Mouse (Mus musculus) adipocyte (in vitro differentiated cells): Measurements from ENCODE around the gene Ccr8.
"Not testable (repeated sequence)": the region's sequence is repeated elsewhere in the genome, so short reads cannot be mapped to it uniquely, and the experiment has no call there.

Experiments
- DNase-seq: peaks from one replicate; pipeline ENCODE4 v3.0.0-alpha.2; 2016; ENCODE audit warnings: low spot score

The Ccr8 gene

DNA sequence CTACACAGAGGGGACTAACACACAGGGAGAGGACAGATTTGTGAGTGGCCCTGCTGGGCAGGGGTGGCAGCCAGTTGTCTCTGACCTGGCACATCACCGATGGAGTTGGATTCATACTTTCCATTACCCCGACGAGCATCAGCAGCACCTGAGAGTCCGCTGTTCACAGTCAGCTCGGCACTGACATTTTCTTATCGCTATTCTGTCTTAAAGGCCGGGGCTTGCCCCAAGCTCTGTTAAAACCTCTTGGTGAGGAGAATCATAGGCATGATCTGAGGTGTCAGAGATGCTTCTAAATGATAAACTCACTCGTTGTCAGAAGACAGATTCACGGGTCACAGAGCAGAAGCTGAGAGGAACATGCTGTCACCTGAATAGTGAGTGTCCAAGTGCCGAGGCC, 828 bp upstream of the Ccr8 start:
- no peak for DNase-seq

DNA sequence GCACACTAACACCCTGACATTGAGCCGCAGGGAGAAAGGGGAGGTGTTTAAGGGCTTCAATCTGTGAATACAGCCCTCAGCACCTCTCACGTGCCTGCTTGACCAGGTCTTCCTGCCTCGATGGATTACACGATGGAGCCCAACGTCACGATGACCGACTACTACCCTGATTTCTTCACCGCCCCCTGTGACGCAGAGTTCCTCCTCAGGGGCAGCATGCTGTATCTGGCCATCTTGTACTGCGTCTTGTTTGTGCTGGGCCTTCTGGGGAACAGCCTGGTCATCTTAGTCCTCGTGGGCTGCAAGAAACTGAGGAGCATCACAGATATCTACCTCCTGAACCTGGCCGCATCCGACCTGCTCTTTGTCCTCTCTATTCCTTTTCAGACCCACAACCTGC, 1.8 kb downstream of the Ccr8 start:
- DNase-seq = no peak

GRCm38 (mm10) chr9:120095886-120096285, 4.0 kb downstream of the Ccr8 start:
- no peak for DNase-seq

DNA sequence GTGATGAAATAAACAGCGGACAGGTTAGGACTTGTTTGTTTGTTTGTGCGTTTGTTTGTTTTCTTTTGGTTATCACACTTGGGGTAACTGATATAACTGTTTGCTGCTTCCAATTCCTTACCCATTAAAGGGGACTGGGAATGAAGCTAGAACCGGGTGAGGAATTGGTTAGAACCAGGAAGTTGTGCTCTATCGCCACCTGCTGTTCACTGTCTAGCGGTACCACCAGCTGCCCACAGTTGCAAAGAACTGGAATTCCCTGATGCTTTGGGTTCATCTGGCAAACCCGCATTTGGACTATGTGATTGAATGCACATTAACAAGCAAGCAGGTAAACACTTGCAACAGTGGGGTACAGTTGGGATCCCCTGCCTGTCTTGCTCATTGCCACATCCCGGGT, 6.8 kb downstream of the Ccr8 start:
- peak; percentile 78 for DNase-seq

- DNase-seq = no peak
These were observed 7.4 kb downstream of the Ccr8 start for GRCm38 (mm10) chr9:120099304-120099703.

GRCm38 (mm10) chr9:120101165-120101564, 9.3 kb downstream of the Ccr8 start:
- no peak for DNase-seq

DNA sequence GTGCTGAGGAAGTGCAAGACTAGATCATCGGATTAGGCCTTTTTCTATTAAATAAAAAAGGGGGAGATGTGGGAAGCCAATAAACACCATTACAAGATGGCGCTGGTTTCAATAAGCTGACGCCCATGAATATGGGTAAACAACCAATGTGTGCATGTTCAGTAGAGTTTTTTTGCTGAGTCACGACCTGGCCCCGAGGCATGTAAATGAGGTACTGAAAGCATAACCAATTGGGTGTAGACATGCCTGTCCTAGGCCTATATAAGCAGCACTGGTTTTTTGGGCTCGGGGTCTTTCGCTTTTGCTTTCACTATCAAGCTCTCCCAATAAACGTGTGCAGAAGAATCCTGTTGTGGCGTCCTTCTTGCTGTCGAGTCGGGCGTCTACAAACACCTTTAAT, 17.0 kb downstream of the Ccr8 start:
- DNase-seq = not testable (repeated sequence)

- peak; percentile 95 for DNase-seq
These were observed 18.5 kb downstream of the Ccr8 start, which contains the start of gene Slc25a38 for GRCm38 (mm10) chr9:120110211-120111018. Gene Slc25a38, plus strand, starts transcription at chr9:120110374.

DNA sequence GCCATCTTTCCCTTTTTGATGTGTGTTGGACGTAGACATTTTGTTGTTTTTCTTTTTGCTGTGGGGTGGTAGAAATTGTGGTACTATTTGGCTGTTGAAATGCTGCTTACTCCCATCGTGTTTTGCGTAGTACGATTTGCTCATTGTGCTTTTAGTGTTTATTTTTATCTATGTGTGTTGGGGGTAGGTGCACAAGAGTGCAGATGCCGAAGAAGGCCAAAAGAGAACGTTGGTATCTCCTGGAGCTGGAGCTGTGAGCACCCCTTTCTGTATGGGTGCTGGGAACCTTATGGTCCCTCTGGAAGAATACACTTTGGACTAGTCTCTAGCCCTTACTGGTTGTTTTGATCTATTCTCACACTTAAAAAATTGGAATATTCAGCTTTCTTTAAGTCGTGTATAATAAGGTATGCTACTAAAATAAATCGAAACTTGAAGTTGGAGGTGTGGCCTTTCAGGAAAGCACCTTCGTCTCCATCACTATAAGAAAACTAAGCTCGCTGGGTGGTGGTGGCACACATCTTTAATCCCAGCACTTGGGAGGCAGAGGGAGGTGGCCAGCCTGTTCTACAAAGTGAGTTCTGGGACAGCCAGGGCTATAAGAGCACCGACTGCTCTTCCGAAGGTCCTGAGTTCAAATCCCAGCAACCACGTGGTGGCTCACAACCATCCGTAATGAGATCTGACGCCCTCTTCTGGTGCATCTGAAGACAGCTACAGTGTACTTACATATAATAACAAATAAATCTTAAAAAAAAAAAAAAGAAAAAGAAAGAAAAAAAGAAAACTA, 19.4 kb downstream of the Ccr8 start:
- DNase-seq = no peak

- no peak for DNase-seq
These were observed 20.6 kb downstream of the Ccr8 start for GRCm38 (mm10) chr9:120112472-120112871.

GRCm38 (mm10) chr9:120113456-120113855, 21.5 kb downstream of the Ccr8 start:
- DNase-seq = no peak

DNA sequence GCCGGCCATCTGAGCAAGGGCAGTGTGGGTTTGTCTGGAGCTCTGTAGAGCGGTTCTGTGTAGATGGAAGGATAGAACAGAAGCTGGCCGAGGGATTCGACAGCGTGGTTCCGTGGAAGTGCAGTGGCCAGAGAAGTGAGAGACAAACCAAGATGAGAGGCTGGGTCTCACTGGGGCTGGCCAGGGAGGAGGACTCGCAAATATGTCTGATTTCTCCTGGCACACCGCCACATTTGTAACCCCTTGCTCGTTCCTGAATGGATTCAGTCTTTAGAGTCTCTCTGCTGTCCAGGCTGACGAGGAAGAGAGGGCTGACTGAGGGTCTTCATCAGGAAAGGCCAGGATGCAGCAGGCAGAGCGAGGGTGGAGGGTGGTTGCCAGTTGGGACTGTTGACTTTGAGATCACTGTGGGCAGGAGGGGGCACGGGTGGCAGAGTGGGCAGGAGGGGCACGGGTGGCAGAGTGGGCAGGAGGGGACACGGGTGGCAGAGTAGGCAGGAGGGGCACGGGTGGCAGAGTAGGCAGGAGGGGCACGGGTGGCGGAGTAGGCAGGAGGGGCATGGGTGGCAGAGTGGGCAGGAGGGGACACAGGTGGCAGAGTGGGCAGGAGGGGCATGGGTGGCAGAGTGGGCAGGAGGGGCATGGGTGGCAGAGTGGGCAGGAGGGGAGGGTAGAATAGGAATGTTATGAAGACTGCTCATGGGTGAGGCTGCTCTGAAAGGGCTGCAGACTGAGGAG, 22.3 kb downstream of the Ccr8 start:
- no peak for DNase-seq

DNA sequence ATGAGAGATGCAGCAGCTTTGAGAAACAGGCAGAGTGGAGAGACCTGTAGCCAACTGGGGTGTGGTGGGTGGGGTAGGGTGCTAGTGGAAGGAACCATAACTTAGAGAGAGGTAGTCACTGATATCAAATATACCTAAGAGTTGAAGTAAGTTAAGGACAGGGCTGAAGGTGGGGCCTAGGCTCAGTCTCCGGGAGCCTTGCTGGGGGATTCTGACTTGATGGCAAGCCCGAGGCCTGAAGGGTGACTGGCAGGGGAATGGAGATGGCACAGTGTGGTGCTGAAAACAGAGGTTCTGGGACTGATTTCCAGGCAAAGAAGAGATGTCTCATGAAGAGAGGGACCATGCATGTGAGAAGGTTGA, 22.9 kb downstream of the Ccr8 start:
- no peak for DNase-seq

DNA sequence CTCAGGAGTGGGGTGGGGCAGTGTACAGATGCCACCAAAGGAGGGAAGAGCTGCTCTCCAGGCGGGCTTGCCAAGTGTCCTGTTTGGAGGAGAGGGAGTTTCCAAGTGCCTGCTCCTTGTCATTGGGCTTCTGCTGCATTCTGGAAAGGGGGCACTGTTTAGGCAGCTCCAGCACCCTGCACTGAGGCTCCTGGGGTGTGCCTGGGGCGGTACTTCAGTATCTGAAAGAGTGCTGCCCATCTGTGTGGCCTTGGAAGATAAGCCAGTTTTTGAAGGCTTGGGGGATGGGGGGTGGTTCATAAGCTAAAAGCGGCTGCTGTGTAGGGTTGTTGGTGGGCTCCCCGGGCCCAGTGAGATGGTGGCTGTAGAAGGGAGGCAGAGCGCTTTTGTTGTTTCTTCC, 23.7 kb downstream of the Ccr8 start:
- DNase-seq = no peak

- DNase-seq = no peak
These were observed 24.3 kb downstream of the Ccr8 start for GRCm38 (mm10) chr9:120116184-120116624.

DNA sequence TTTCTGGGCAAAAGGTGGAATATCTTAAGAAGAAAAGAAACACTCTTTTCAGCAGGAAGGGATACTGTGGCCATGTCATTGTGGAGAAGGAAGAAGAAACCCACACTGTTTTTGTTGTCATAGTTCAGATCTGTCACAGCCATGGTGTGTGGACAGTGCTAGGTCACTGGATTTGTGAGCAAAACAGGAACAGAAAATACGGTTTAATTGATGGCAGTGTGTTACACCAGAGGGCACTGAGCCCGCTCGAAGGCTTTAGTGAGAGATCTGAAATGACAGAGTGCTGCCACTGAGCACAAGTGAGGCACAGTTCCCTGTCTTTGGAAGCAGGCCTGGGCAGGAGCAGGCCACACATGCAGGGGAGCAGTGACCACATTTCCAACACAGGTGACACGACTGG, 26.3 kb downstream of the Ccr8 start:
- no peak for DNase-seq

- no peak for DNase-seq
These were observed 28.6 kb downstream of the Ccr8 start for GRCm38 (mm10) chr9:120120503-120120902.

- DNase-seq = no peak
These were observed 35.0 kb downstream of the Ccr8 start for GRCm38 (mm10) chr9:120126868-120127267.

GRCm38 (mm10) chr9:120127538-120128251, 35.8 kb downstream of the Ccr8 start, which contains the start of gene Rpsa:
Gene Rpsa, plus strand, starts transcription at chr9:120127689.
- peak; percentile 98 for DNase-seq

DNA sequence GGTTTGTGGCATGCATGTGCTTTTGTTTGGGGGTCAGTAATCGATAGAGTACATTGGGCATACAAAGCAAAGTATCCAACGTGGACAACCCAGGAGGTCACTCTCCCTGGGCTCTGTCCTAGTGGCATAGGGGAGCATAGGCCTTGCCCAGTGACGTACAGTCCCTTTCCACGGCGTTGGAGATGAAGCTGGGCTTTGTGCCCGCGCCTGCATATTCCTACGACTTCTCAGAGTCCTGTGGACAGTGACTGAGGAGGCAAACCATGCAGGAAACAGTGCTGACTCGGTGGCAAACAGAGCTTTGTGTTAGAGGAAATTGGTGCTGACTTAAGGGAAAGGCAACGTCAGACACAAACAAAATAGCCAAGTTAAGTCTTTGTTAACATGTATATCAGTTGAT, 37.4 kb downstream of the Ccr8 start:
- DNase-seq = peak; percentile 25

- DNase-seq = no peak
These were observed 39.9 kb downstream of the Ccr8 start for GRCm38 (mm10) chr9:120131784-120132288.
